Mouse (Mus musculus): ENCODE measurements around the gene Cd200r4.

GRCm38 (mm10) chr16:44877595-44877994, 66.1 kb downstream of the Cd200r4 start:
- TF ChIP-seq ZNF384 (IDR thresholded peaks at IDR 0.05; ENCODE audit: low read depth, low read length) (no peak), POLR2A (IDR thresholded peaks at IDR 0.05; ENCODE audit: control insufficient read depth in 1 of 2, insufficient read depth in 1 of 2, low read depth in 1 of 2, low read length in 2 of 2, poor library complexity in 1 of 2) (no peak), E2F4 (IDR thresholded peaks at IDR 0.05; ENCODE audit: borderline replicate concordance, low read depth, low read length) (no peak), TAL1 (IDR thresholded peaks at IDR 0.05; ENCODE audit: low read length) (no peak), NRF1 (IDR thresholded peaks at IDR 0.05; ENCODE audit: insufficient read depth, low read depth, low read length, poor library complexity, severe bottlenecking) (no peak), CTCF (IDR thresholded peaks at IDR 0.05 in 2 of 3, conservative IDR thresholded peaks at IDR 0.05 in 1 of 3; ENCODE audit: control insufficient read depth in 1 of 3, insufficient read depth in 1 of 3, low read depth in 2 of 3, low read length in 3 of 3, poor library complexity in 1 of 3, severe bottlenecking in 1 of 3) (no peak)
